Mouse (Mus musculus): ENCODE results near the gene Myl6b.

- no peak for TF ChIP-seq CTCF (IDR thresholded peaks at IDR 0.05; ENCODE audit: low read depth, low read length)
- no peak for TF ChIP-seq TAL1 (conservative IDR thresholded peaks at IDR 0.05; ENCODE audit: low read depth, low read length)
- no peak for TF ChIP-seq GATA1 (IDR thresholded peaks at IDR 0.05; ENCODE audit: borderline replicate concordance, low read length)
These were observed 6.3 kb upstream of the Myl6b start for GRCm38 (mm10) chr10:128504641-128505370.
